Mouse (Mus musculus): Measurements from ENCODE around the gene Gsg1l.

Gsg1l gene

GRCm38 (mm10) chr7:125987117-125987516 lies 95.1 kb downstream of the Gsg1l start:
- no peak for DNase-seq (ENCODE audit: extremely low read depth, low read depth, low spot score)

GRCm38 (mm10) chr7:125985565-125985964 lies 96.6 kb downstream of the Gsg1l start:
- DNase-seq (ENCODE audit: extremely low read depth, low read depth, low spot score): no peak

- no peak for DNase-seq (ENCODE audit: extremely low read depth, low read depth, low spot score)
These were observed 98.0 kb downstream of the Gsg1l start for GRCm38 (mm10) chr7:125983902-125984841.

- no peak for DNase-seq (ENCODE audit: extremely low read depth, low read depth, low spot score)
These were observed 102.6 kb downstream of the Gsg1l start for GRCm38 (mm10) chr7:125979591-125979990.

- DNase-seq (ENCODE audit: extremely low read depth, low read depth, low spot score): no peak
These were observed 105.5 kb downstream of the Gsg1l start for GRCm38 (mm10) chr7:125976695-125977094.

GRCm38 (mm10) chr7:125975414-125975813 lies 106.8 kb downstream of the Gsg1l start:
- DNase-seq (ENCODE audit: extremely low read depth, low read depth, low spot score): no peak

GRCm38 (mm10) chr7:125973874-125974273 lies 108.3 kb downstream of the Gsg1l start:
- no peak for DNase-seq (ENCODE audit: extremely low read depth, low read depth, low spot score)

- DNase-seq (ENCODE audit: extremely low read depth, low read depth, low spot score): no peak
These were observed 109.4 kb downstream of the Gsg1l start for GRCm38 (mm10) chr7:125972776-125973175.

- no peak for DNase-seq (ENCODE audit: extremely low read depth, low read depth, low spot score)
These were observed 110.0 kb downstream of the Gsg1l start for GRCm38 (mm10) chr7:125972174-125972672.

- no peak for DNase-seq (ENCODE audit: extremely low read depth, low read depth, low spot score)
These were observed 113.1 kb downstream of the Gsg1l start for GRCm38 (mm10) chr7:125969076-125969475.

GRCm38 (mm10) chr7:125966402-125967261 lies 115.6 kb downstream of the Gsg1l start:
- no peak for DNase-seq (ENCODE audit: extremely low read depth, low read depth, low spot score)

- no peak for DNase-seq (ENCODE audit: extremely low read depth, low read depth, low spot score)
These were observed 118.1 kb downstream of the Gsg1l start for GRCm38 (mm10) chr7:125964087-125964607.

GRCm38 (mm10) chr7:125959294-125960048 lies 122.7 kb downstream of the Gsg1l start:
- DNase-seq (ENCODE audit: extremely low read depth, low read depth, low spot score): no peak

- no peak for DNase-seq (ENCODE audit: extremely low read depth, low read depth, low spot score)
These were observed 123.4 kb downstream of the Gsg1l start for GRCm38 (mm10) chr7:125958856-125959255.

- no peak for DNase-seq (ENCODE audit: extremely low read depth, low read depth, low spot score)
These were observed 127.2 kb downstream of the Gsg1l start for GRCm38 (mm10) chr7:125954994-125955393.

GRCm38 (mm10) chr7:125954356-125954878 lies 127.8 kb downstream of the Gsg1l start:
- no peak for DNase-seq (ENCODE audit: extremely low read depth, low read depth, low spot score)

GRCm38 (mm10) chr7:125953844-125954243 lies 128.4 kb downstream of the Gsg1l start:
- DNase-seq (ENCODE audit: extremely low read depth, low read depth, low spot score): no peak

GRCm38 (mm10) chr7:125951911-125952310 lies 130.3 kb downstream of the Gsg1l start:
- no peak for DNase-seq (ENCODE audit: extremely low read depth, low read depth, low spot score)

- no peak for DNase-seq (ENCODE audit: extremely low read depth, low read depth, low spot score)
These were observed 133.2 kb downstream of the Gsg1l start for GRCm38 (mm10) chr7:125948973-125949372.

GRCm38 (mm10) chr7:125945915-125946314 lies 136.3 kb downstream of the Gsg1l start:
- DNase-seq (ENCODE audit: extremely low read depth, low read depth, low spot score): no peak
